Mouse (Mus musculus) neural tube, embryonic 12.5 days (tissue): ENCODE results near the gene Tgif1. TPM values are rescaled to one million over a fixed set of nuclear protein-coding genes. Genes with fewer than 3 reads are reported as not detected.

ENCODE experiments used
- ATAC-seq: fragments of 200-750 bp; cut with Nextera tagmentation; 2 replicates; pipeline ENCODE4 v1.8.0; 2017; ENCODE audit warnings: low read depth, mild to moderate bottlenecking, moderate TSS enrichment, moderate library complexity; ENCODE audit not compliant: low FRiP score
- H3K27ac ChIP-seq: fragments of 300-500 bp; sonication (generic); 2 replicates; pipeline ENCODE4 v1.5.1; 2016
- H3K27me3 ChIP-seq: fragments of 300-500 bp; sonication (generic); replicated peaks from 2 replicates; pipeline ENCODE4 v1.6.1; 2016; ENCODE audit warnings: mild to moderate bottlenecking
- H3K36me3 ChIP-seq: fragments of 300-500 bp; sonication (generic); 2 replicates; pipeline ENCODE4 v1.6.1; 2016; ENCODE audit warnings: mild to moderate bottlenecking
- H3K4me1 ChIP-seq: fragments of 300-500 bp; sonication (generic); 2 replicates; pipeline ENCODE4 v1.6.1; 2016
- H3K4me2 ChIP-seq: fragments of 300-500 bp; sonication (generic); replicated peaks from 2 replicates; pipeline ENCODE4 v1.6.1; 2016; ENCODE audit warnings: mild to moderate bottlenecking
- H3K4me3 ChIP-seq: fragments of 300-500 bp; sonication (generic); 2 replicates; pipeline ENCODE4 v1.5.1; 2016
- H3K9ac ChIP-seq: fragments of 300-500 bp; sonication (generic); 2 replicates; pipeline ENCODE4 v1.6.1; 2016; ENCODE audit warnings: mild to moderate bottlenecking
- H3K9me3 ChIP-seq: fragments of 300-500 bp; sonication (generic); 2 replicates; pipeline ENCODE4 v1.6.1; 2016; ENCODE audit warnings: mild to moderate bottlenecking
- WGBS: fragments of 180-500 bp; shearing (Covaris S2); methylation state at CpG from one replicate; pipeline ENCODE4 v1.1.7; 2016; 5-methylcytosine and 5-hydroxymethylcytosine counted together
- polyA plus RNA-seq: library from polyadenylated mRNA; unstranded; fragments of >200 nt; fragmentation: Nextera tagmentation; extraction: Ambion mirVana; gene quantifications from 2 replicates; pipeline ENCODE4 v1.2.1, GENCODE M21; 2016

Gene Tgif1
- polyA plus RNA-seq, 1 experiment from 2014 or later, result 57.2 TPM

GRCm38 (mm10) chr17:70881194-70881593 is 27.8 kb upstream of the Tgif1 start:
- Histone ChIP-seq H3K36me3 (no peaks in the 10 kb centered on the region), H3K4me3 (no peak overlapping the region), H3K4me2 (no peak overlapping the region), H3K27ac (no peak overlapping the region), H3K27me3 (no peaks in the 10 kb centered on the region), H3K4me1 (no peaks in the 10 kb centered on the region), H3K9me3 (no peaks in the 10 kb centered on the region), H3K9ac (no peak overlapping the region)
- no peak for ATAC-seq
- 38% methylated on average over 7 of the region's 7 CpGs for WGBS

- Histone ChIP-seq H3K4me3 (no peak overlapping the region), H3K4me2 (no peak overlapping the region), H3K9me3 (no peaks in the 10 kb centered on the region), H3K27ac (no peak overlapping the region), H3K4me1 (peaks cover 5% of the 10 kb centered on the region; the same call in 1 of the 2 replicates), H3K9ac (no peak overlapping the region), H3K27me3 (no peaks in the 10 kb centered on the region), H3K36me3 (no peaks in the 10 kb centered on the region)
- no peak for ATAC-seq
These were observed 24.9 kb upstream of the Tgif1 start for GRCm38 (mm10) chr17:70878237-70878636.

- peaks cover 19% of the 10 kb centered on the region for H3K4me1 ChIP-seq
- 63% methylated on average over 7 of the region's 7 CpGs for WGBS
These were observed 20.4 kb upstream of the Tgif1 start for GRCm38 (mm10) chr17:70873778-70874124.

GRCm38 (mm10) chr17:70872936-70873777 is 19.8 kb upstream of the Tgif1 start:
- Histone ChIP-seq H3K27ac (peak overlapping the region; percentile 33; the same call in 1 of the 2 replicates), H3K36me3 (no peaks in the 10 kb centered on the region), H3K4me2 (peak overlapping the region; percentile 48), H3K27me3 (no peaks in the 10 kb centered on the region), H3K9me3 (no peaks in the 10 kb centered on the region), H3K4me3 (no peak overlapping the region), H3K4me1 (peaks cover 19% of the 10 kb centered on the region), H3K9ac (no peak overlapping the region)
- WGBS, result 29% methylated on average over 21 of the region's 21 CpGs
- peak; percentile 45 for ATAC-seq

More at GRCm38 (mm10) chr17:70873778-70874124, 20.4 kb upstream of the Tgif1 start:
- H3K9me3 ChIP-seq, result no peaks in the 10 kb centered on the region
- ATAC-seq, result no peak
- H3K9ac ChIP-seq, result no peak overlapping the region
- no peak overlapping the region for H3K4me3 ChIP-seq
- H3K36me3 ChIP-seq, result no peaks in the 10 kb centered on the region
- H3K27me3 ChIP-seq, result no peaks in the 10 kb centered on the region
- peak overlapping the region; percentile 48 for H3K4me2 ChIP-seq
- no peak overlapping the region for H3K27ac ChIP-seq

- H3K4me1 ChIP-seq, result peaks cover 19% of the 10 kb centered on the region
- no peaks in the 10 kb centered on the region for H3K27me3 ChIP-seq
- H3K4me2 ChIP-seq, result peak overlapping the region; percentile 48
- no peak overlapping the region for H3K9ac ChIP-seq
- WGBS, result 6% methylated on average over 14 of the region's 14 CpGs
- no peaks in the 10 kb centered on the region for H3K9me3 ChIP-seq
- peak; percentile 91 for ATAC-seq
- H3K36me3 ChIP-seq, result no peaks in the 10 kb centered on the region
- 0 out of 2 replicates have a peak overlapping the region, but pooled peaks have one; percentile 5 for H3K27ac ChIP-seq
- H3K4me3 ChIP-seq, result no peak overlapping the region
These were observed 19.0 kb upstream of the Tgif1 start for GRCm38 (mm10) chr17:70872094-70872929.

- Histone ChIP-seq H3K27ac (no peak overlapping the region), H3K9ac (no peak overlapping the region), H3K4me3 (no peak overlapping the region), H3K27me3 (no peaks in the 10 kb centered on the region), H3K9me3 (no peaks in the 10 kb centered on the region), H3K4me1 (peaks cover 19% of the 10 kb centered on the region), H3K4me2 (no peak overlapping the region), H3K36me3 (no peaks in the 10 kb centered on the region)
- ATAC-seq, result no peak
- WGBS, result 59% methylated on average over 5 of the region's 5 CpGs
These were observed 18.3 kb upstream of the Tgif1 start for GRCm38 (mm10) chr17:70871676-70872075.

GRCm38 (mm10) chr17:70870581-70870980 is 17.2 kb upstream of the Tgif1 start:
- H3K27ac ChIP-seq, result no peak overlapping the region
- H3K9ac ChIP-seq, result no peak overlapping the region
- no peaks in the 10 kb centered on the region for H3K27me3 ChIP-seq
- WGBS, result 93% methylated on average over 4 of the region's 4 CpGs
- H3K4me1 ChIP-seq, result peaks cover 19% of the 10 kb centered on the region
- H3K4me2 ChIP-seq, result no peak overlapping the region
- ATAC-seq, result no peak
- H3K9me3 ChIP-seq, result no peaks in the 10 kb centered on the region
- H3K36me3 ChIP-seq, result no peaks in the 10 kb centered on the region
- H3K4me3 ChIP-seq, result no peak overlapping the region

GRCm38 (mm10) chr17:70868577-70869229 is 15.4 kb upstream of the Tgif1 start:
- no peak overlapping the region for H3K4me3 ChIP-seq
- no peaks in the 10 kb centered on the region for H3K27me3 ChIP-seq
- no peak overlapping the region for H3K4me2 ChIP-seq
- ATAC-seq, result no peak
- peaks cover 18% of the 10 kb centered on the region for H3K4me1 ChIP-seq
- WGBS, result 80% methylated on average over 5 of the region's 5 CpGs
- no peak overlapping the region for H3K27ac ChIP-seq
- H3K9ac ChIP-seq, result no peak overlapping the region
- H3K36me3 ChIP-seq, result no peaks in the 10 kb centered on the region
- H3K9me3 ChIP-seq, result no peaks in the 10 kb centered on the region

GRCm38 (mm10) chr17:70866538-70867114 is 13.3 kb upstream of the Tgif1 start:
- no peaks in the 10 kb centered on the region for H3K4me1 ChIP-seq
- no peak overlapping the region for H3K27ac ChIP-seq
- no peak overlapping the region for H3K9ac ChIP-seq
- 91% methylated on average over 6 of the region's 6 CpGs for WGBS
- no peak overlapping the region for H3K4me2 ChIP-seq
- no peak overlapping the region for H3K4me3 ChIP-seq
- no peak for ATAC-seq
- no peaks in the 10 kb centered on the region for H3K27me3 ChIP-seq
- no peaks in the 10 kb centered on the region for H3K9me3 ChIP-seq
- no peaks in the 10 kb centered on the region for H3K36me3 ChIP-seq

GRCm38 (mm10) chr17:70866029-70866428 is 12.7 kb upstream of the Tgif1 start:
- Histone ChIP-seq H3K36me3 (no peaks in the 10 kb centered on the region), H3K4me1 (no peaks in the 10 kb centered on the region), H3K4me2 (no peak overlapping the region), H3K4me3 (no peak overlapping the region), H3K27me3 (no peaks in the 10 kb centered on the region), H3K27ac (no peak overlapping the region), H3K9me3 (no peaks in the 10 kb centered on the region), H3K9ac (no peak overlapping the region)
- ATAC-seq, result no peak
- 87% methylated on average over 5 of the region's 5 CpGs for WGBS

GRCm38 (mm10) chr17:70865060-70865604 is 11.8 kb upstream of the Tgif1 start:
- ATAC-seq, result no peak
- 82% methylated on average over 10 of the region's 10 CpGs for WGBS
- H3K4me3 ChIP-seq, result no peak overlapping the region
- no peaks in the 10 kb centered on the region for H3K4me1 ChIP-seq
- H3K27ac ChIP-seq, result no peak overlapping the region
- no peaks in the 10 kb centered on the region for H3K9me3 ChIP-seq
- H3K4me2 ChIP-seq, result no peak overlapping the region
- no peak overlapping the region for H3K9ac ChIP-seq
- H3K27me3 ChIP-seq, result no peaks in the 10 kb centered on the region
- no peaks in the 10 kb centered on the region for H3K36me3 ChIP-seq
